ENCODE assay signal across 8 mouse cellular contexts in the genomic region with DNA sequence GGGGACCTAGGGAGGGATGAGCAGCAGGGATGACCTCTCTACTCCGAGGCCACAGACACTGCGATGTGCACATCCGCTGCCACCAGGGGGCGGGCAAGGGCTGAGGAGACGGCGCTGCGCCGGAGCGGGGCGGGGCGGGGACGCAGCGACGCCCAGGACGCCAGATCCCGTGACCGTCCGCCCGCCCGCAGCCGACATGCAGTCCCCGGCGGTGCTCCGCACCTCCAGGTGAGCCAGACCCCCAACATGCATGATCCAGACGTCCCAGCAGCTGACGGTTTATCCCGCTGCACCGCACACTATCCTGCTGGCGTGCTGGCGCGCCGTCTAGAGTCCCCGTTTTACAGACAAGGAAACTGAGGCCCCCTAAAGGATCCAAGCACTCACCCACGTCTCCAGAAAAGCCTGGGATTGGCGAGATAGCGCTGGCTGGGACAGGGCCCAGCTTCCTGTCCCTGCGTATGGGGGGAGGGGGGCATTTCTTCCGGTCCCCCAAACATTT. TPM values are rescaled to one million over a fixed set of nuclear protein-coding genes. Genes with fewer than 3 reads are reported as not detected.
DNase-seq lines count a peak whose midpoint lies in the region; ATAC-seq lines count a peak whose summit lies in the region.

A gene (plus strand): TSS at position 163 of the 502 bp plus-strand sequence.

- peak within 1 kb of the TSS; percentile 66 for H3K4me2 ChIP-seq in hindbrain, embryonic 12.5 days (replicated peaks)

- no peaks in the 10 kb centered on the region for H3K9me3 ChIP-seq in hindbrain, embryonic 12.5 days (replicated peaks)

- WGBS in hindbrain, embryonic 12.5 days: 1% methylated on average over 37 of the region's 38 CpGs

- H3K36me3 ChIP-seq in hindbrain, embryonic 12.5 days: peaks cover 8% of the 10 kb centered on the region; the same call in 1 of the 2 replicates

- peaks cover 15% of the 10 kb centered on the region for H3K4me1 ChIP-seq in hindbrain, embryonic 12.5 days

- peaks cover 24% of the 10 kb centered on the region for H3K27me3 ChIP-seq in hindbrain, embryonic 12.5 days

- ATAC-seq in hindbrain, embryonic 12.5 days (ENCODE audit: low FRiP score): peak; percentile 82

- H3K4me3 ChIP-seq in hindbrain, embryonic 12.5 days: peak within 1 kb of the TSS; percentile 61

- H3K9ac ChIP-seq in hindbrain, embryonic 12.5 days: peak within 1 kb of the TSS; percentile 70

- H3K27ac ChIP-seq in hindbrain, embryonic 12.5 days: 0 out of 2 replicates have a peak within 1 kb of the TSS, but pooled peaks have one; percentile 24

- peak; percentile 95 for DNase-seq in NIH3T3 (ENCODE audit: low read depth)
- DNase-seq in cerebellum, adult 9-11 months: peak; percentile 84
- peak; percentile 61 to 84 for DNase-seq in frontal cortex, postnatal 10 days (ENCODE audit: low spot score in 2 of 2)
- DNase-seq in layer of hippocampus, postnatal 36 days: peak; percentile 81 to 82
- peak; percentile 92 for DNase-seq in lung, postnatal 36 days
- peak; percentile 92 for DNase-seq in retina, embryonic 14.5 days (ENCODE audit: low spot score)
- peak; percentile 95 for DNase-seq in thymus, postnatal 4 days

RNA-seq across cellular contexts. Expression of the gene that starts here (rescaled TPM):
- polyA plus RNA-seq in hindbrain, embryonic 12.5 days (2016; fragmentation: Nextera tagmentation; extraction: Ambion mirVana): 13.2 and 14.6 TPM in 2 replicates
- 10 to 100 TPM; 12.7 to 16.9 TPM for total RNA-seq in layer of hippocampus, postnatal 36 days (2021)

Comparison
In these comparisons a context has a peak if more than half of its experiments do, and no peak if none do; other contexts are left out.
1. Peak in every context shown above with its lines: DNase-seq, ATAC-seq, H3K4me3 ChIP-seq and H3K27ac ChIP-seq.